Mouse (Mus musculus) spleen, postnatal 36 days (tissue): ENCODE data around the gene Sowahc.

Experiments used
- DNase-seq, 2 experiments: peaks; one replicate each; pipeline ENCODE4 v3.0.0; 2022; ENCODE audit warnings: low spot score in 2 of 2, mixed read lengths in 1 of 2

Gene Sowahc

DNA sequence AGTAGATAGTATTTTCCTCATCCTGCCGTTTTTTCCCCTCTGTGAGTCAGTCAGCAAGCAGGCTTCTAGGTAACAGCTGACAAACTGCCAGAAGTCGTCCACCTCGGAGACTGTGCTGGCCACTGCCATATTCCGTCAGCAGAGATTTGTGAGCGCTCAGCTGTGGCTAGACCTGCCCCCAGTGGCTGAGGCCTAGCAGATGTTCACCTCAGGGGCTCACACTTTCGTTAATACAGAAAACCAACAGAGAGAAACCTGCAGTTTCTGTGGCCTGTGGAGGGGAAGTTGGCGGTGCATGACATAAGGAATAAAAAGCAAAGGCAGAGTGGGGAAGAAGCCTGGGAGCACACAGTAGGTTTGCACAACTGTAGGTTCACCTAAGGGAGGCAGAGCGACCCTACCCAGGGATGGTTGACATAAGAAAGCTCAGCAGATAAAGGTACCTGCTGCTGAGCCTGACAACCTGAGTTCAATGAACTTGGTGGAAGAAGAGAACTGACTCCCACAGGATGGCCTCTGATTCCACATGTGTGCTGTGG lies 31.9 kb downstream of the Sowahc start:
- no peak for DNase-seq

GRCm38 (mm10) chr10:59256533-59256932 lies 34.8 kb downstream of the Sowahc start:
- DNase-seq, result no peak

DNA sequence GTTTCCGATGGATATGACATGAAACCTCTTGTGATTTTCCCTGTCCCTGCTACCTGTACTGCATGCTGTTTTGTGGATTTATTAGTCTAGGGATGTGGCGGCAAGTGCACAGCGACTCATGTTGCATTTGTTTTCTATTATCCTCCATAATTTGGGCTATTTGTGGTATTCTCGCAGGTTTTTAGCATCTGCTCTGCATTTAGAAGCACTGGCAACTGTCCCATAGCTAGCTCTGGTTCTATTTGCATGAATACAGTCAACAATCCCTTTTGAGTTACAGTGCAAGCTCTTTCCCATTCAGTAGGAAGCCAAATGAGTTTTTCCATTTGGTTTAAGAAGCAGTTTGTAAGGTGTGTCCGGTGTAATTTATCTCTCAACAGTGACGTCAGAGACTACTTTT lies 37.8 kb downstream of the Sowahc start:
- DNase-seq, result no peak

- DNase-seq, result no peak
Measured at GRCm38 (mm10) chr10:59261603-59262002, 39.9 kb downstream of the Sowahc start.

DNA sequence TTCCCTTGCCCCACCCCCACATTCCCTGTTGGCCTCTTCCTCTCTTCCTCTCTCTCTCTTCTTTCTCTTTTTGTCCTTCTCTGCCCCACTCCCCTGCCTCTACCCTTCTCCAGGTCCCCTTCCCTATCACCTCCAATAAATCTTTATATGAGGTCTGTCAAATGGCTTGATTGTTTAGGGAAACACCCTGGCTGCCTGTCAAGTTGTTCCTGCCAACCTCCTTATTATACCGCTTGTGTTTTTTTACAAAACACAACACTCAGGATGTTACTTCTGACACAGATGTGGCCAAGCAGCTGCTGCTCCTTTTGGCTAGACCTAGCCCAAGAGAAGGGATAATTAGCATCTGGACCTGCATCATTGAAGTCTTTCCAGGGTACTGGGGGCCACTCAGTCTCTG lies 40.3 kb downstream of the Sowahc start:
- no peak for DNase-seq

DNA sequence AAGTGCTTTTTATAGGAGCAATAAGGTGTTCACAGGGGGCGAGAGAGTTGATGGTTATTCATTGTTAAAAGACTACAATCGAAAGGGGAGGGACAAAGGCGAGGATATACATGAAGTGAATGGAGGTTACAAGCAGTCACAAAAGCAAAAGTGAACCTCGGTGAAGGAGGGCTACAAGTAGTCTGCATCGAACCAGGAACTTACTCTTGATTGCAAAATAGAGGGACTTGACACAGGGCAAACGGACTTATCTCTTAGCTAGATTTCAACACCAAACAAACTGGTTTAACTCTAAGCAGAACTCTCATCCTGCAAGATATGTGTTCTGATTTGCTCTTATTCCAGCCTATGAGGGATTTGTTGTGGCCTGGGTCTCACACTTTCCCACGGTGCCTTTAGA lies 41.2 kb downstream of the Sowahc start:
- DNase-seq, result no peak

- no peak for DNase-seq
Measured at GRCm38 (mm10) chr10:59265067-59265466, 43.3 kb downstream of the Sowahc start.

- DNase-seq, result no peak
Measured at GRCm38 (mm10) chr10:59265674-59266073, 43.9 kb downstream of the Sowahc start.

GRCm38 (mm10) chr10:59266097-59266496 lies 44.3 kb downstream of the Sowahc start:
- DNase-seq, result no peak

DNA sequence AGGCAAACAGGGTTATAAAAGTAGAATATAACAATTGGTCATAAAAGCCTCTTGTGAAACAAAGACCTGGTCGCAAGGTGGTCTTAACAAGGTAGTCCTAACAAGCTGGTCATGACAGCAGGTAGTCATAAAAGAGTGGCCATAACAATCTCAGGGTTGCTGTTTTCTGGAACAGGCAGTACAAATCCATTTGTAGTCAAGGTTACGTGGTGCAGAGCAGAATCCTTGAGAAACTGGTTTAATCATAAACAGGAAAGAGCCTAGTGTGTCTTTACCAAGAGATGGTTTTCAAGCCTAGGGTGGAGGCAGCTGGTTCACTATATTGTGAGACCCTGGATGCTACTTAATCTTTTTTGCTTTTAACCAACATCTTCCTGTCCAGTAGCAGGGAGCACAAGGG lies 45.5 kb downstream of the Sowahc start:
- no peak for DNase-seq

GRCm38 (mm10) chr10:59268109-59268508 lies 46.4 kb downstream of the Sowahc start:
- no peak for DNase-seq

DNA sequence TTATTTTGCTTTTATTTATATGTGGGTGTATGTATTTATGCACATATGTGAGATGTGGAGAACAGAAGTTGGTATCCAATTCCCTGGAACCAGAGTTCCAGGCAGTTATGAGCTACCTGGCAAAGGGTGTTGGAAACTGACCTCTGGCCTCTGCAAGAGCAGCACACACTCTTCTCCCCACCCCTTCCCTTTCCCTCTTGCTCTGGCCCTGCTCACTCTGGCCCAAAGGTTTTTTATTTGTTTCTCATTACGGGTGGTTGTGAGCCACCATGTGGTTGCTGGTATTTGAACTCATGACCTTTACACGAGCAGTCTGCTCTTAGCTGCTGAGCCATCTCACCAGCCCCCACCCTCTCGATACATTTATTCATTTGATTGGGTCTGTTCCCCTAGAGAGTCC lies 47.0 kb downstream of the Sowahc start:
- no peak for DNase-seq

DNA sequence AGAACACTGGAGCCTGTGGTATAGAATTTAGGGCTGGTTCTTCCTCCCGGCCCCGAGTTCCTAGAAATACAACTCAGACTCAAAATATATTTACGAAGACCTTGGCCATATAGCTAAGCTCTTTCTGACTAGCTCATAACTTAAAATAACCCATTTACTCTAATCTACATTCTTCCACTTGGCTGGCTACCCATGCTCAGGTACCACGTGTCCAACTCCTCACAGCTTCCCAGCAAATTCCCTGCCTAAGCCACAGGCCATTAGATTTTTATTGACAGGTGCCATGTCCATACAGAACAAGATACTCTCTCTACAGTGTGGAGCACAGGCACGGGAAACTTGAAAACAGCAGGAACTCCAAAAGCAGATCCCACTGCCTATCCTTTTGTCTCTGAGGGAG lies 54.0 kb downstream of the Sowahc start:
- no peak for DNase-seq
